Mouse (Mus musculus) liver, postnatal 0 days (tissue): Measurements from ENCODE around the gene Ppfia2. TPM values are rescaled to one million over a fixed set of nuclear protein-coding genes. Genes with fewer than 3 reads are reported as not detected.

Experiments used
- ATAC-seq: fragments of 200-750 bp; cut with Nextera tagmentation; 2 replicates; pipeline ENCODE4 v1.8.0; 2017; ENCODE audit warnings: mild to moderate bottlenecking, moderate library complexity
- DNase-seq: peaks from one replicate; pipeline ENCODE4 v3.0.0-alpha.2; 2016
- H3K27ac ChIP-seq: fragments of 300-500 bp; sonication (generic); 2 replicates; pipeline ENCODE4 v1.5.1; 2014; ENCODE audit warnings: antibody characterized with exemption, moderate library complexity, mild to moderate bottlenecking, low read depth
- H3K27me3 ChIP-seq: fragments of 300-500 bp; sonication (generic); 2 replicates; pipeline ENCODE4 v1.6.1; 2014; ENCODE audit warnings: low read length, control low read depth, mixed read lengths; ENCODE audit not compliant: insufficient read depth
- H3K36me3 ChIP-seq: fragments of 300-500 bp; sonication (generic); replicated peaks from 2 replicates; pipeline ENCODE4 v1.6.1; 2014; ENCODE audit warnings: mild to moderate bottlenecking, control low read depth, low read length, moderate library complexity, mixed read lengths; ENCODE audit not compliant: insufficient read depth
- H3K4me1 ChIP-seq: fragments of 300-500 bp; sonication (generic); 2 replicates; pipeline ENCODE4 v1.6.1; 2014; ENCODE audit warnings: antibody characterized with exemption, mild to moderate bottlenecking, control low read depth; ENCODE audit not compliant: insufficient read depth
- H3K4me2 ChIP-seq: fragments of 300-500 bp; sonication (generic); 2 replicates; pipeline ENCODE4 v1.6.1; 2014; ENCODE audit warnings: low read depth, mild to moderate bottlenecking, low read length, moderate library complexity, mixed read lengths
- H3K4me3 ChIP-seq: fragments of 300-500 bp; sonication (generic); 2 replicates; pipeline ENCODE4 v1.5.1; 2014; ENCODE audit warnings: low read depth, low read length
- H3K9ac ChIP-seq: fragments of 300-500 bp; sonication (generic); replicated peaks from 2 replicates; pipeline ENCODE4 v1.6.1; 2014; ENCODE audit warnings: mild to moderate bottlenecking, moderate library complexity
- H3K9me3 ChIP-seq: fragments of 300-500 bp; sonication (generic); 2 replicates; pipeline ENCODE4 v1.6.1; 2016; ENCODE audit warnings: mild to moderate bottlenecking, control low read depth, low read length, mixed read lengths
- CTCF ChIP-seq: sonication (generic); IDR thresholded peaks from 2 replicates; pipeline ENCODE4 v1.5.1; 2016; ENCODE audit warnings: antibody characterized with exemption, low read depth
- EP300 ChIP-seq: IDR thresholded peaks from 2 replicates; pipeline ENCODE4 v1.6.1; 2016; ENCODE audit warnings: antibody characterized with exemption, low read depth, mild to moderate bottlenecking
- WGBS: fragments of 180-500 bp; shearing (Covaris S2); extraction: QIAGEN DNeasy Blood & Tissue Kit; methylation state at CpG from one replicate; pipeline ENCODE4 v1.1.7; 2014; ENCODE audit not compliant: insufficient replicate concordance; 5-methylcytosine and 5-hydroxymethylcytosine counted together
- polyA plus RNA-seq: library from polyadenylated mRNA; unstranded; fragments of >200 nt; fragmentation: Nextera tagmentation; extraction: Ambion mirVana; gene quantifications from 2 replicates; pipeline ENCODE4 v1.2.1, GENCODE M21; 2015

Ppfia2 gene
- polyA plus RNA-seq, 1 experiment from 2014 or later, result 0.05 TPM

DNA sequence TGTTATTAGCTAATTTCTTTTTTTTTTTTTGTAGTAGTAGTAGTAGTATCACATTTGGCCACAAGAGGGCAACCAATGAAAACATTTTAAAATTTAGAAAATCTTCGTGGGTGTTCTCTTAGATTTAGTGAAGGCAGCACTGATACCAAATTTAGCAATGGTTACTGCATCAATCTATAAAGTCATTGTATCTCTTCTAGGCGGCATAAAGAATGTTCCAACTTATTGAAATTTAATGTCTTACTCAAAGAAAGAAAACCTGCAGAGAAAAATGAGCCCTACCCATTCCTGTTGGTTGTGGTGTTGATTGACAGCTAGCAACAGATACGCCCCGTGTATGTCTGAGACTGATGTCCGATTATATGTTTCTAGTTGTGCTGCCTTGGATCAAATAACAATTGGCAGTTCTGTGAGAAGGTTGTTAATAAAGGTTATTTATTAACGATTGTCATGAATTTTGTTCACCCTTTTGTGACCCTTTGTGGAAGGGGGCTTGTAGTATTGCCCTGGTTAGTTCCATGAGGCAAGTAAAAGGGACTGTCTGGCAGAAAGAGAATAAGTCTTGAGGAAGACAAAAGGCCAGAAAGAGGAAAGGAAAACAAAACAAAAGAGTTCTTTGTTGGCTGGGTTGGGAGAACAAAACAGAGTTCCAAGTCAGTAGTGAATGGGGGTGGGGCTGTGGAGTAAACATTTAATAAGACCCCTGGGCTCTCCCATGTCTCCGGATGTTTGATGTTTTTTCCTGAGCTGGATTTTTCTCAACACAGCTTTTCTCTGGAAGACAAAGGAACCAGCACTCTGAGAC, 139.2 kb downstream of the Ppfia2 start:
- 0 out of 2 replicates have a peak, but pooled peaks have one; percentile 21 for TF ChIP-seq CTCF
- no peak for TF ChIP-seq EP300
- Histone ChIP-seq H3K9ac (no peak overlapping the region), H3K9me3 (no peaks in the 10 kb centered on the region), H3K4me1 (no peaks in the 10 kb centered on the region), H3K36me3 (no peaks in the 10 kb centered on the region), H3K4me3 (no peak overlapping the region), H3K4me2 (no peak overlapping the region), H3K27ac (no peak overlapping the region), H3K27me3 (no peaks in the 10 kb centered on the region)
- ATAC-seq (no peak), DNase-seq (no peak)
- WGBS, result 32% methylated on average over 7 of the region's 7 CpGs

- ATAC-seq, result no peak
- TF ChIP-seq CTCF (no peak), EP300 (no peak)
Measured at GRCm38 (mm10) chr10:106610222-106610621, 140.1 kb downstream of the Ppfia2 start.

GRCm38 (mm10) chr10:106618194-106618593, 148.1 kb downstream of the Ppfia2 start:
- H3K4me3 ChIP-seq, result no peak overlapping the region
- ATAC-seq (no peak), DNase-seq (no peak)
- no peak overlapping the region for H3K9ac ChIP-seq
- H3K27ac ChIP-seq, result no peak overlapping the region
- no peaks in the 10 kb centered on the region for H3K4me1 ChIP-seq
- WGBS, result 48% methylated on average over 1 of the region's 1 CpGs
- no peaks in the 10 kb centered on the region for H3K36me3 ChIP-seq
- TF ChIP-seq CTCF (no peak), EP300 (no peak)
- H3K27me3 ChIP-seq, result no peaks in the 10 kb centered on the region
- no peaks in the 10 kb centered on the region for H3K9me3 ChIP-seq
- H3K4me2 ChIP-seq, result no peak overlapping the region

More at GRCm38 (mm10) chr10:106610222-106610621, 140.1 kb downstream of the Ppfia2 start:
- Histone ChIP-seq H3K27me3 (no peaks in the 10 kb centered on the region), H3K4me2 (no peak overlapping the region), H3K4me1 (no peaks in the 10 kb centered on the region), H3K36me3 (no peaks in the 10 kb centered on the region), H3K9ac (no peak overlapping the region), H3K4me3 (no peak overlapping the region), H3K27ac (no peak overlapping the region), H3K9me3 (no peaks in the 10 kb centered on the region)
- 84% methylated on average over 3 of the region's 3 CpGs for WGBS
- DNase-seq, result no peak

- no peak overlapping the region for H3K4me3 ChIP-seq
- TF ChIP-seq EP300 (no peak), CTCF (no peak)
- no peak overlapping the region for H3K4me2 ChIP-seq
- 68% methylated on average over 1 of the region's 1 CpGs for WGBS
- H3K9me3 ChIP-seq, result no peaks in the 10 kb centered on the region
- H3K27ac ChIP-seq, result no peak overlapping the region
- ATAC-seq (no peak), DNase-seq (no peak)
- no peak overlapping the region for H3K9ac ChIP-seq
- H3K36me3 ChIP-seq, result no peaks in the 10 kb centered on the region
- H3K4me1 ChIP-seq, result no peaks in the 10 kb centered on the region
- H3K27me3 ChIP-seq, result no peaks in the 10 kb centered on the region
Measured at GRCm38 (mm10) chr10:106620952-106621351, 150.8 kb downstream of the Ppfia2 start.

- H3K27ac ChIP-seq, result no peak overlapping the region
- no peaks in the 10 kb centered on the region for H3K27me3 ChIP-seq
- WGBS, result 76% methylated on average over 10 of the region's 10 CpGs
- ATAC-seq, result no peak
- no peak overlapping the region for H3K4me2 ChIP-seq
- no peaks in the 10 kb centered on the region for H3K36me3 ChIP-seq
- no peak for DNase-seq
- no peak for TF ChIP-seq EP300
- no peak for TF ChIP-seq CTCF
- H3K4me3 ChIP-seq, result no peak overlapping the region
- no peaks in the 10 kb centered on the region for H3K9me3 ChIP-seq
- no peaks in the 10 kb centered on the region for H3K4me1 ChIP-seq
- H3K9ac ChIP-seq, result no peak overlapping the region
Measured at GRCm38 (mm10) chr10:106623342-106623741, 153.2 kb downstream of the Ppfia2 start.

- Histone ChIP-seq H3K4me2 (no peak overlapping the region), H3K36me3 (no peaks in the 10 kb centered on the region), H3K4me1 (no peaks in the 10 kb centered on the region), H3K27me3 (no peaks in the 10 kb centered on the region), H3K4me3 (no peak overlapping the region), H3K9ac (no peak overlapping the region), H3K9me3 (no peaks in the 10 kb centered on the region), H3K27ac (no peak overlapping the region)
- DNase-seq (no peak), ATAC-seq (no peak)
- WGBS, result 64% methylated on average over 18 of the region's 18 CpGs
- TF ChIP-seq CTCF (no peak), EP300 (no peak)
Measured at GRCm38 (mm10) chr10:106632171-106632935, 162.2 kb downstream of the Ppfia2 start.
